Mouse (Mus musculus) retina, postnatal 7 days (tissue): ENCODE data around the gene Prpsap1.

Experiments used
- DNase-seq: peaks from one replicate; pipeline ENCODE4 v3.0.0-alpha.2; 2012; ENCODE audit warnings: low read depth, low spot score

Prpsap1 gene

GRCm38 (mm10) chr11:116493795-116494252 lies at the start of gene Prpsap1:
Prpsap1 (minus strand) TSS chr11:116494202.
- no peak for DNase-seq

DNA sequence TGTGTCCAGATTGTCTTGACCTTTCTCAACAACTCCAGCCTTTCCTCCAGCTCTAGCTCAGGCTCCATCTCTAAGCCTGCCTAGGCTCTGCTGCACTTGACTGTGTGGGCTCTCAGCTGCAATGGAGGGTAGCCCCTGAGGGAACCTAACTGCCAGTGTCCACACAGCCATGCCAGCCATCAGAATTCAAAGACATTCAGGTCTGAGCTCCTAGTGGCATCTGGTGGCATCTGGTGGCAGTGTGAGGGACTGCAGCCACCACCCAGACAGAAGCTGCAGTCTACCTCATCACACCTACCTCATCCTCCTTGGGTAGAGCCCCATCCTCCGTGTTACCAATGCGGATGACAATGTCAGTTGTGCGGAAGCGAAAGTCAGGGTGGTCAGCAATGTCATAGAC lies 49.1 kb upstream of the Prpsap1 start:
- DNase-seq = no peak

GRCm38 (mm10) chr11:116541183-116541582 lies 47.2 kb upstream of the Prpsap1 start:
- DNase-seq = no peak

GRCm38 (mm10) chr11:116538142-116538735 lies 44.2 kb upstream of the Prpsap1 start:
- no peak for DNase-seq

- no peak for DNase-seq
These were observed 43.4 kb upstream of the Prpsap1 start for GRCm38 (mm10) chr11:116537388-116537787.

DNA sequence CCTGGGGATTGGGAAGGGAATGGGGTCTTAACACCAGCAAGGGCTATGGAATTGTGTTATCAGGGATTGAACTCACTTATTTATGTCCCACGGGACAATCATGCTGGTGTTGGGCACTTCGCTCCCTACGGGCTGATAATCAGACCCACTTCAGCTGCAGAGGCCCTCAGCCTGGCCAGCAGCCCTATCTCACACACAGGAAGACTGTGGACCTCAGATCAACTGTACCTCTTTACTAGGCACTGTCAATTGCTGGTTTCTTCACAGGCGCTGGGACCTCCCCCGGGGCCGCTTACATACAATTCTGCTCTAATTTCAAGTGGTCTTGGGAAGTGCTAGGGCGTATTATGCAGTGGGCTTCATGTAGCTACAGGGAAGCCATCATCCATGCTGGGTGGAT lies 42.7 kb upstream of the Prpsap1 start:
- no peak for DNase-seq

GRCm38 (mm10) chr11:116534154-116534865 lies 40.3 kb upstream of the Prpsap1 start:
- DNase-seq = peak; percentile 71

DNA sequence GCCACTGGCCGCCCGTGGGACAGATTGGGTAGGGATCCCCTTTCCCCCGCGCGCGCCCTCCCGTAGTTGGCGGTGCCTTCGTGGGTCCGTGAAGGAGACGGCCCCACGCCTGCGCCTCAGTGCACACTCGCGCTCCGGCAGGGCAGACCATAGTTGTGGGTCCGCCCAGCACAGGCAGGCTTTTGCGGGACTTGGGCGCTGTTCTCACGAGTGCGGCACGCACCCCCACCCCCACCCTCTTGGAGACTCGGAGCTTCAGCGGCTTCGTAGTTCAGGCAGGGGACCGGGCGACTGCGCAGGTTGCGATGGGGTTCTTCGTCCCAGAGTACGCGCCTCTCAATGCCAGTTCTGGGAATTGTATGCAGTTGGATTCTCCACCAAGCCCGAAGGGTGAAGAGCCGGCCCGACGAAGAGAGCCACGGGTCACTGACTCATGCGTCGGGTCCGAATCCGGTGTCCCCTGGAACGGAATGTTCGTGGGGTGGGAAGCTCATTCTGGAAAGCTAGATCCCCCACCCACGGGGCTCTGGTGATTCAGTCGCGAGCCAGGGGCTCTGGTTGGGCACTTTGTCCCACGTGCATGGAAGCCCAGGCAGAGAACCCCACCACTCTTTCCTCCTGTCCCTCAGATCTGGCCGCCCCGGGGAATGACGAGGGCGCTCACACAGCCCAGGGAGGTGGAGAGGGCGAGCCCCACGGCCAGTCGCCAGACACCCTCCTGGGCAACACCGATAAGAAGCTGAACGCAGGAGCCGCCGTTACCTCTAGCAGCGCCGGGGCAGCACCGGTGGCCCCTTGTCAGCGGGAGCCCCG lies 39.5 kb upstream of the Prpsap1 start:
- no peak for DNase-seq

GRCm38 (mm10) chr11:116532810-116533338 lies 38.9 kb upstream of the Prpsap1 start:
- DNase-seq = no peak

GRCm38 (mm10) chr11:116532262-116532809 lies 38.3 kb upstream of the Prpsap1 start:
- no peak for DNase-seq

- DNase-seq = no peak
These were observed 37.6 kb upstream of the Prpsap1 start for GRCm38 (mm10) chr11:116531371-116532191.

DNA sequence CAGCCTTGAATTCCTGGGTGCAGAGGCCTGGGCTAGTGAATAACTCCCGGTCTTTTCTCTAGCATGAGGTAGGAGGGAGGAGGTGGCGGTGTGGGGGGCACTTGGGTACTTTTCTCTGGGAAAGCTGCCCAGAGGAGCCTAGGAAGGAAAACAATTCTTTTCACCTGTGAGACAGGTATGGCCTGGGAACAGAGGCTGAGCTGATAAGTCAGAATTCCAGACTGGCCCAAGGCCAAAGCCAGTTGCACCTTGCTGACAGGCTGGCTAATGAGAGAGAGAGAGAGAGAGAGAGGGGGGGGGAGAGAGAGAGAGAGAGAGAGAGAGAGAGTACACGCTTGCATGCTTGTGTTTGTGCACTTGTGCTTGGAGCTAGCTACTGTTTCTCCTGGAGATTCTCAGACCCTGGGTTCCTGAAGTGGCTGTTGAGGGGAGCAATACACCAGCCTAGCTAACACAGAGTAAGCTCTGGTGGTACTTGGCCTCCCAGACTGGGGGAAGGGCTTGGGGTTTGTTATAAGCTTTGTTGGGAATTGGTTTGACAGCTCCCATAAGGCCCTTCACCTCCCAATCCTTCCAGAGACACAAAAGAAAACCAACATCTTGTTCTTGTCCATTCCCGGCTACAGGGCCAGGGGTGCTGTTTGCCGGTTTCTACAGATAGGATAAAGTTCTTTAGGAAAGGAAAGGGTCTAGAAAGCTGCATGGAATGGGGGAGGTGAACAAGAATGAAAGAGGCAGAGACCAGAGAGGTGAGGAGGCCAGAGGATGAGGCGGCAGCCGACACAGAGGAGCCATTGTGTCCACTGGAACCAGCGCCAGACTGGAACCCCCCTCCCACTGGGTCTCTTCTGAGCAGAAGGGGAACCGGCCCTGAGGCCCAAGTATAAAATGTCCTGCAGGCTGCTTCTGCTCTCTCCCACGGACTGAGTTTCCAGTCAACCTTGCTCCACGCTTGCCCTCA lies 36.5 kb upstream of the Prpsap1 start, which contains the start of gene Sphk1:
Gene Sphk1, plus strand, starts transcription at position 739 of the 961 bp plus-strand sequence.
- DNase-seq = no peak

GRCm38 (mm10) chr11:116528636-116529320 lies 34.8 kb upstream of the Prpsap1 start:
- no peak for DNase-seq

DNA sequence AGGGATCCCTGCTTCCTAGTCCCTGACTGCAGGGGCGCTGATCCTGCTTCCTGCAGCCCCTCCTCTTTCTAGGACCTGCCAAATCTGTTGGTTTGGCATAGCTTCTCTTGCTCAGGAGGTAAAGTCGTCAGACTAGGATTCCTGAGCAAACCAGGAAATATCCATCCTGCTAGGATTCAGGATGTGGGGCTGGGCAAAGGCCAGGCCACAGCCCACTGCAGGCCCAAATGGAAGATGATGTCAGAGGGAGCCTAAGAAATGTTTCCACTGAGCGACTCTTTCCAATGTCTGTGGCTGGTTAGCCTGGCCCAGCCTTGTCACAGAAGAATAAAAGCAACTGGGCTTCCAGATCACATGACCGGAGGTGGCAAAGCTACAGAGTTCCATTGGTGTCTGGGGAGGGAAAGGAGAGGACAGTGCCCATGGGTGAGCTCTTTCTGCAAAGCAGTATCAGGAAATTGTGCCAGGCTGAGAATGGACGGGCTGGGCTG lies 29.7 kb upstream of the Prpsap1 start:
- no peak for DNase-seq

- DNase-seq = no peak
These were observed 29.1 kb upstream of the Prpsap1 start for GRCm38 (mm10) chr11:116522886-116523698.

GRCm38 (mm10) chr11:116522046-116522445 lies 28.0 kb upstream of the Prpsap1 start:
- DNase-seq = no peak

GRCm38 (mm10) chr11:116521143-116521542 lies 27.1 kb upstream of the Prpsap1 start:
- DNase-seq = no peak

- no peak for DNase-seq
These were observed 24.5 kb upstream of the Prpsap1 start for GRCm38 (mm10) chr11:116518482-116518881.
